Mouse (Mus musculus) limb, embryonic 10.5 days (tissue): ENCODE results near the gene Lrrtm4. TPM values are rescaled to one million over a fixed set of nuclear protein-coding genes. Genes with fewer than 3 reads are reported as not detected.

Source experiments
- DNase-seq: peaks from one replicate; pipeline ENCODE4 v3.0.0-alpha.2; 2017; ENCODE audit warnings: low spot score
- H3K27ac ChIP-seq: fragments of 300-500 bp; sonication (generic); 2 replicates; pipeline ENCODE4 v1.5.1; 2016; ENCODE audit warnings: mild to moderate bottlenecking
- H3K27me3 ChIP-seq: fragments of 300-500 bp; sonication (generic); 2 replicates; pipeline ENCODE4 v1.6.1; 2016; ENCODE audit warnings: low read depth, mild to moderate bottlenecking; ENCODE audit not compliant: poor library complexity, severe bottlenecking
- H3K36me3 ChIP-seq: fragments of 300-500 bp; sonication (generic); 2 replicates; pipeline ENCODE4 v1.6.1; 2016; ENCODE audit warnings: mild to moderate bottlenecking, moderate library complexity
- H3K4me1 ChIP-seq: fragments of 300-500 bp; sonication (generic); 2 replicates; pipeline ENCODE4 v1.6.1; 2016
- H3K4me3 ChIP-seq: fragments of 300-500 bp; sonication (generic); 2 replicates; pipeline ENCODE4 v1.5.1; 2016; ENCODE audit warnings: mild to moderate bottlenecking, moderate library complexity
- H3K9me3 ChIP-seq: fragments of 300-500 bp; sonication (generic); replicated peaks from 2 replicates; pipeline ENCODE4 v1.6.1; 2016; ENCODE audit warnings: mild to moderate bottlenecking
- WGBS: fragments of 180-500 bp; shearing (Covaris S2); methylation state at CpG from one replicate; pipeline ENCODE4 v1.1.7; 2016; 5-methylcytosine and 5-hydroxymethylcytosine counted together
- polyA plus RNA-seq: library from polyadenylated mRNA; unstranded; fragments of >200 nt; fragmentation: Nextera tagmentation; extraction: Ambion mirVana; gene quantifications from 2 replicates; pipeline ENCODE4 v1.2.1, GENCODE M21; 2016

Lrrtm4 gene
- polyA plus RNA-seq, result 1.9 and 2.3 TPM in 2 replicates

DNA sequence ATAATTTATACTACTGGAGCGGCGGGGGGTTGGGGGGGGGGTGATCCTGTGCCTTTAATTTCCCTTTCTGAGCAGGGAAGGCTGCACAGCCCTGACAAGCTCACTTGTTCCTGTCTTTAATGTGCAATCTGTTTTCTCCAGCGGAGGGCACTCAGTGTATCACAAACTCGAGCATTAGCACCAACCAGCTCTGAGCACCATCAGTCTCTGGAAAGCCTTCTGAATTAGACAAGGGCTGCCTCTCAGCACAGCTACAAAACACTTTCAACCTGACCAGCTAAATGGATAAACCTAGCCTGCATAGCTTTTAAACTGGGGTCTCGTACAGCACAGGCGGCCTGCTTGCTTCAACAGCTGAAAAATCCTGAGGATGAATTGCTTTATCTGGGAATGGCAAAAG, at the start of gene Lrrtm4:
Gene Lrrtm4, plus strand, starts transcription at position 113 of the 400 bp plus-strand sequence.
- DNase-seq, result peak; percentile 45
- Histone ChIP-seq H3K27me3 (no peaks in the 10 kb centered on the region), H3K4me1 (peaks cover 15% of the 10 kb centered on the region), H3K4me3 (peak within 1 kb of the TSS; percentile 45), H3K27ac (no peak within 1 kb of the TSS), H3K36me3 (no peaks in the 10 kb centered on the region), H3K9me3 (no peaks in the 10 kb centered on the region)
- 5% methylated on average over 6 of the region's 6 CpGs for WGBS

DNA sequence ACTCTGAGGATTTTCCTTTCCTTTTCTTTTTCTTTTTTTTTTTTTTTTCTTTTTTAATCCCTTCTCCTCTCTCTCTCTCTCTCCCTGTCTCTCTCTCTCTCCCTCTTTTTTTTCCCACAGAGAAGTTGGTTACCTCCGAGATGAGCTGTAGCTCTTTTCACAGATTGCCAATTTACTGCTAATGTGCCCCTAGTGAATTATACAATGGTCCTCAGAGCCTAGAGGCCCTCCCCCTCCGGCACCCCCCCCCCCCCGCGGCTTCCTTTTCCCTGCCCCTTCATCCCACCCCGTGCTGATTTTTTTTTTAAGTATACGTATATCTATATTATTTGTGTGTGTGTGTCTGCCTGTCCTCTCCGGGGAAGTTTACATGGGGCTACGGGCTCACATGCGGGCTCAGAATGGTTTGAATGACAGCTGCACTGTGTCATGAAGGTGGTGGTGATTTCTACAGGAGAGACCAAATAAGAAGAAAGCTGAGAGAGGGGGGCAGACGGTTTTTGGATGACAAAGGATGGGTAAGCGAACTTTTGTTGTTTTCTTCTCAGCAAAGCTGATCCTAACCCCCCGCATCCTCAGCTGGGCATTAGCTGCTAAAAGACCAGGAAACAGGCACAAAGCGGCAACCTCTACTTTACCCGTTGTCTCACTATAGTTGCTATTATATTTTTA, 648 bp downstream of the Lrrtm4 start:
- H3K27me3 ChIP-seq, result no peaks in the 10 kb centered on the region
- H3K4me1 ChIP-seq, result peaks cover 15% of the 10 kb centered on the region
- H3K36me3 ChIP-seq, result no peaks in the 10 kb centered on the region
- 2% methylated on average over 14 of the region's 14 CpGs for WGBS
- H3K9me3 ChIP-seq, result no peaks in the 10 kb centered on the region
- H3K4me3 ChIP-seq, result peak overlapping the region; percentile 45
- H3K27ac ChIP-seq, result no peak overlapping the region
- no peak for DNase-seq

GRCm38 (mm10) chr6:80019861-80020230, 1.2 kb downstream of the Lrrtm4 start:
- no peak overlapping the region for H3K27ac ChIP-seq
- no peak for DNase-seq
- no peaks in the 10 kb centered on the region for H3K9me3 ChIP-seq
- WGBS, result 9% methylated on average over 10 of the region's 10 CpGs
- H3K27me3 ChIP-seq, result no peaks in the 10 kb centered on the region
- peak overlapping the region; percentile 45 for H3K4me3 ChIP-seq
- H3K4me1 ChIP-seq, result peaks cover 15% of the 10 kb centered on the region
- H3K36me3 ChIP-seq, result no peaks in the 10 kb centered on the region

DNA sequence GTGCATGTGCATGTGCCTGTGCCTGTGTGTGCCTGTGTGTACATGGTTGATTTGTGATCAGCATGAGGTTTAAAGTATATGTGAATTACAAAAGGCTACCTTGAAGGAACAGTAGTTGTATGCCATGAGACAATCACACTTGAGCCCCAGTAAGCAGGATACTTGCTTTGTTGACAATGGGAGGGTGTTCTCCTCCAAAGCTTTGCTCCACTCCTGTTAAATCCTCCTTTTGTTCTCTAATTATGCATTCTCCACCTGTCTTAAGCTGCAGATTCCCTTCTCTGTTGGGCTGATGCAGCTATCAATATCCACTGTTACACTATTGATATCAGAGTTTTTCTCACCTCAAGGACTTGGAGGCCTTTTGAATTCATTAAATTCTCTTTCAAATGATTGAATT, 38.2 kb downstream of the Lrrtm4 start:
- no peak for DNase-seq
- no peaks in the 10 kb centered on the region for H3K36me3 ChIP-seq
- no peaks in the 10 kb centered on the region for H3K27me3 ChIP-seq
- no peak overlapping the region for H3K4me3 ChIP-seq
- no peak overlapping the region for H3K27ac ChIP-seq
- no peaks in the 10 kb centered on the region for H3K9me3 ChIP-seq
- H3K4me1 ChIP-seq, result no peaks in the 10 kb centered on the region

DNA sequence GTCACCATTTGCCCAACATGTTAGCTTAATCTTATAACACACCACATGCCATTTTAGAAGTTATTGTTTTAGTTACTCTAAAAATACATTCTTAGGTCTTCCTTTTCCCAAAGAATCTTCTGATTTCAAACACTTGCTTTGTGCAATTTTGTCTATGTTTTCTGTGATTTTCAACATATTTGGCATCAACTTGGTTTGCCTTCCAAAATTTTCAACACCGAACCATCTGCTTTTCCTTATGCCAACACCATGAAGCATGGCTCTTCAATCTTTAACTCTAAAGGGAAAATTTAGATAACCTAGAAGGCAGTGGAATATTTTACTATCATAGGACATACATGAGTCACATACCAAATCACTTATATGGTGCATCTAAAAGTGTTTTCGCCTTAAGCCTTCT, 59.3 kb downstream of the Lrrtm4 start:
- Histone ChIP-seq H3K9me3 (no peaks in the 10 kb centered on the region), H3K4me3 (no peak overlapping the region), H3K36me3 (no peaks in the 10 kb centered on the region), H3K4me1 (no peaks in the 10 kb centered on the region), H3K27ac (no peak overlapping the region), H3K27me3 (no peaks in the 10 kb centered on the region)
- no peak for DNase-seq
- WGBS, result 95% methylated on average over 2 of the region's 2 CpGs

DNA sequence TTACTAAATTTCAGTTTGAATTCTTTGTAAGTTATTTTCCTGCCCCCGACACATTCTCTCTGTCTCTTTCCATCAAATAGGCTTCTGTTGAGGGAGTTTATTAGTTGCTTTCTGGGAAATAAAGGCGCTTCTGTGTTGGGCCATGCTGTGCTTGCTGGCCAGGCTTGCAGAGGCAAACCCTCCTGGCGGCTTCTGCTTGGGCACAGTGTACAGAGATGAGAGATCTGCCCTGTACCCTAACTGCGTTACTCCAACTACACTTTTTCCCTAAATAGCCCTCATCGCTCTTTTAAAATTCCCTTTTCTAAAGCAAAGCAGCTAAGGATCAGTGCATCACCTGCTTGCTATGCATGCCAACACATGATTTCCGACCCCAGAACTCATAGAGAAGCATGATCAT, 60.6 kb downstream of the Lrrtm4 start:
- no peak for DNase-seq
- H3K4me3 ChIP-seq, result no peak overlapping the region
- no peaks in the 10 kb centered on the region for H3K9me3 ChIP-seq
- H3K4me1 ChIP-seq, result no peaks in the 10 kb centered on the region
- H3K27ac ChIP-seq, result no peak overlapping the region
- no peaks in the 10 kb centered on the region for H3K27me3 ChIP-seq
- no peaks in the 10 kb centered on the region for H3K36me3 ChIP-seq
- WGBS, result 90% methylated on average over 6 of the region's 6 CpGs

DNA sequence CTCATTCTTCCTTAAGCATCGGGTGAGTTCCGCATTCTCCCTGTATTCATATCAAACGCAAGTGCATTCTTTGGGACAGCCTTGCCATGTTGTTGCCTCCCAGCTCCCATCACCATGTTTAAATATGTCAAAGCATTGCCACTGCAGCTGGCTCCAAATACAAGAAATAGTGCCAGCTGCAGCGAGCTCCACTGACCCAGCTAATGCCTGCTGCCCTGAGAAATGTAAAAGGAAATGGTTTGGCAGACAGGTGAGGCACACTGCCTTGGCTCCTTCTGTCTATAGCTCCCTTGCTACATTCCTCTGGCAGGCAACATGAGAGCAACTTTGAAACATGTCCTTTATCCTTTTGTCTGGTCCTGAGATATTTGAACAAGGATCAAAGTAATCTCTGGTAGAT, 76.2 kb downstream of the Lrrtm4 start:
- H3K27me3 ChIP-seq, result no peaks in the 10 kb centered on the region
- WGBS, result 88% methylated on average over 4 of the region's 4 CpGs

GRCm38 (mm10) chr6:80105343-80105742, 86.7 kb downstream of the Lrrtm4 start:
- Histone ChIP-seq H3K4me3 (no peak overlapping the region), H3K9me3 (no peaks in the 10 kb centered on the region)

More for the DNA sequence above, 76.2 kb downstream of the Lrrtm4 start:
- Histone ChIP-seq H3K9me3 (no peaks in the 10 kb centered on the region), H3K4me1 (no peaks in the 10 kb centered on the region), H3K36me3 (no peaks in the 10 kb centered on the region), H3K4me3 (no peak overlapping the region), H3K27ac (no peak overlapping the region)
- no peak for DNase-seq

DNA sequence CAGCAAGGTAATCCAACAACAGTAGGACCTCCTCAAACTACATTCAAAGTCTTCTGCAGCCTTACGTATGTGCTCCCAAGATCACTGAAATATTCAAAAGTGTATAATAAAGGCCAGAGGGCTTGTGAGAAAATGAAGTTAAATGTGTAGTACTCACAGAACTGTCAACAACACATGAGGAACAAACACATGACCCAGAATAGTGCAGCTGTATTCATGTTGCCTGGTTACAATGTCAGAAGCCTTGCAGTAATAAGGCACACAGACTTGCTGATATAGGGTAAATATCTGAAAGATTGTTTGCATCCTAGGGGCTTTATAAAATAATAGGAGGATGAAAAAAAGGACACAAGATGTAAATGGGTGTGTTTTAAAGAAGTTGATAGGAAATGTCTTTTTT, 87.2 kb downstream of the Lrrtm4 start:
- H3K27ac ChIP-seq, result no peak overlapping the region
- H3K4me1 ChIP-seq, result no peaks in the 10 kb centered on the region
- no peaks in the 10 kb centered on the region for H3K9me3 ChIP-seq
- H3K36me3 ChIP-seq, result no peaks in the 10 kb centered on the region
- DNase-seq, result no peak
- WGBS, result 89% methylated on average over 1 of the region's 1 CpGs
- H3K27me3 ChIP-seq, result no peaks in the 10 kb centered on the region
- H3K4me3 ChIP-seq, result no peak overlapping the region

More at GRCm38 (mm10) chr6:80105343-80105742, 86.7 kb downstream of the Lrrtm4 start:
- 93% methylated on average over 2 of the region's 2 CpGs for WGBS
- no peaks in the 10 kb centered on the region for H3K36me3 ChIP-seq
- no peak for DNase-seq
- no peaks in the 10 kb centered on the region for H3K27me3 ChIP-seq
- no peaks in the 10 kb centered on the region for H3K4me1 ChIP-seq
- no peak overlapping the region for H3K27ac ChIP-seq

GRCm38 (mm10) chr6:80126419-80126818, 107.7 kb downstream of the Lrrtm4 start:
- H3K36me3 ChIP-seq, result no peaks in the 10 kb centered on the region
- 87% methylated on average over 1 of the region's 1 CpGs for WGBS
- H3K4me3 ChIP-seq, result no peak overlapping the region
- H3K4me1 ChIP-seq, result no peaks in the 10 kb centered on the region
- H3K27me3 ChIP-seq, result no peaks in the 10 kb centered on the region
- no peaks in the 10 kb centered on the region for H3K9me3 ChIP-seq
- DNase-seq, result no peak
- no peak overlapping the region for H3K27ac ChIP-seq

- H3K27ac ChIP-seq, result no peak overlapping the region
Observed at GRCm38 (mm10) chr6:80162585-80162984, 143.9 kb downstream of the Lrrtm4 start.

GRCm38 (mm10) chr6:80181916-80182315, 163.2 kb downstream of the Lrrtm4 start:
- no peak for DNase-seq
- 97% methylated on average over 1 of the region's 1 CpGs for WGBS
- Histone ChIP-seq H3K9me3 (no peaks in the 10 kb centered on the region), H3K27me3 (no peaks in the 10 kb centered on the region), H3K27ac (no peak overlapping the region), H3K4me1 (no peaks in the 10 kb centered on the region), H3K36me3 (no peaks in the 10 kb centered on the region), H3K4me3 (no peak overlapping the region)

More at GRCm38 (mm10) chr6:80162585-80162984, 143.9 kb downstream of the Lrrtm4 start:
- no peak for DNase-seq
- no peaks in the 10 kb centered on the region for H3K36me3 ChIP-seq
- H3K9me3 ChIP-seq, result no peaks in the 10 kb centered on the region
- H3K4me1 ChIP-seq, result no peaks in the 10 kb centered on the region
- no peaks in the 10 kb centered on the region for H3K27me3 ChIP-seq
- H3K4me3 ChIP-seq, result no peak overlapping the region
- 79% methylated on average over 4 of the region's 4 CpGs for WGBS

- no peak overlapping the region for H3K27ac ChIP-seq
- no peaks in the 10 kb centered on the region for H3K9me3 ChIP-seq
- 96% methylated on average over 2 of the region's 2 CpGs for WGBS
- H3K4me3 ChIP-seq, result no peak overlapping the region
- H3K27me3 ChIP-seq, result no peaks in the 10 kb centered on the region
- no peak for DNase-seq
- no peaks in the 10 kb centered on the region for H3K36me3 ChIP-seq
- no peaks in the 10 kb centered on the region for H3K4me1 ChIP-seq
Observed at GRCm38 (mm10) chr6:80182353-80182752, 163.7 kb downstream of the Lrrtm4 start.
